Mouse (Mus musculus): ENCODE measurements at regions not wholly inside any gene's neighbourhood (a gene's known extent, or its start where the extent isn't known, plus 50 kb on each side); places are given as distances from the start of the nearest gene placed in this dataset.
A peak's percentile ranks its signal among the peaks of the same experiment; 100 is the strongest.

- no peak for DNase-seq (ENCODE audit: low read depth, low spot score)
These were observed 68.3 kb downstream of the Cd83 start for GRCm38 (mm10) chr13:43852888-43853287.

GRCm38 (mm10) chr13:43854973-43855372 is 70.4 kb downstream of the Cd83 start:
- no peak for DNase-seq (ENCODE audit: low read depth, low spot score)

- DNase-seq (ENCODE audit: low read depth, low spot score), result no peak
These were observed 76.4 kb downstream of the Cd83 start for GRCm38 (mm10) chr13:43860932-43861331.

- no peak for DNase-seq (ENCODE audit: low read depth, low spot score)
These were observed 76.8 kb downstream of the Cd83 start for GRCm38 (mm10) chr13:43861424-43861823.

GRCm38 (mm10) chr13:43862056-43862455 is 77.5 kb downstream of the Cd83 start:
- DNase-seq (ENCODE audit: low read depth, low spot score), result no peak

- no peak for DNase-seq (ENCODE audit: low read depth, low spot score)
These were observed 78.0 kb downstream of the Cd83 start for GRCm38 (mm10) chr13:43862586-43862985.

- DNase-seq (ENCODE audit: low read depth, low spot score), result no peak
These were observed 79.1 kb downstream of the Cd83 start for GRCm38 (mm10) chr13:43863581-43864100.

- DNase-seq (ENCODE audit: low read depth, low spot score), result peak; percentile 94
These were observed 79.7 kb downstream of the Cd83 start for GRCm38 (mm10) chr13:43864153-43864861.

GRCm38 (mm10) chr13:43865036-43865435 is 80.5 kb downstream of the Cd83 start:
- no peak for DNase-seq (ENCODE audit: low read depth, low spot score)

GRCm38 (mm10) chr13:43875895-43876294 is 91.3 kb downstream of the Cd83 start:
- DNase-seq (ENCODE audit: low read depth, low spot score), result no peak

GRCm38 (mm10) chr13:43887284-43887683 is 102.7 kb downstream of the Cd83 start:
- no peak for DNase-seq (ENCODE audit: low read depth, low spot score)

GRCm38 (mm10) chr13:43891928-43892327 is 107.4 kb downstream of the Cd83 start:
- DNase-seq (ENCODE audit: low read depth, low spot score), result no peak

GRCm38 (mm10) chr13:43895990-43896389 is 111.4 kb downstream of the Cd83 start:
- DNase-seq (ENCODE audit: low read depth, low spot score), result no peak

- no peak for DNase-seq (ENCODE audit: low read depth, low spot score)
These were observed 112.5 kb downstream of the Cd83 start for GRCm38 (mm10) chr13:43897046-43897445.

- DNase-seq (ENCODE audit: low read depth, low spot score), result no peak
These were observed 114.1 kb downstream of the Cd83 start for GRCm38 (mm10) chr13:43898555-43899258.

GRCm38 (mm10) chr13:43900115-43900514 is 115.5 kb downstream of the Cd83 start:
- no peak for DNase-seq (ENCODE audit: low read depth, low spot score)

- DNase-seq (ENCODE audit: low read depth, low spot score), result no peak
These were observed 116.2 kb downstream of the Cd83 start for GRCm38 (mm10) chr13:43900758-43901157.

- no peak for DNase-seq (ENCODE audit: low read depth, low spot score)
These were observed 118.8 kb downstream of the Cd83 start for GRCm38 (mm10) chr13:43903391-43903790.

GRCm38 (mm10) chr13:43904291-43904690 is 119.7 kb downstream of the Cd83 start:
- DNase-seq (ENCODE audit: low read depth, low spot score), result no peak

- DNase-seq (ENCODE audit: low read depth, low spot score), result no peak
These were observed 121.7 kb downstream of the Cd83 start for GRCm38 (mm10) chr13:43906241-43906640.

GRCm38 (mm10) chr13:43907425-43907824 is 122.8 kb downstream of the Cd83 start:
- no peak for DNase-seq (ENCODE audit: low read depth, low spot score)

GRCm38 (mm10) chr13:43908041-43908644 is 123.6 kb downstream of the Cd83 start:
- peak; percentile 29 for DNase-seq (ENCODE audit: low read depth, low spot score)

GRCm38 (mm10) chr13:43909933-43910332 is 125.4 kb downstream of the Cd83 start:
- no peak for DNase-seq (ENCODE audit: low read depth, low spot score)
